Mouse (Mus musculus) neural tube, embryonic 13.5 days (tissue): ENCODE measurements at regions not wholly inside any gene's neighbourhood (a gene's known extent, or its start where the extent isn't known, plus 50 kb on each side); places are given as distances from the start of the nearest gene placed in this dataset.

Source experiments
- ATAC-seq: fragments of 200-750 bp; cut with Nextera tagmentation; 2 replicates; pipeline ENCODE4 v1.8.0; 2017; ENCODE audit warnings: low read depth, mild to moderate bottlenecking, moderate TSS enrichment, moderate library complexity
- H3K27ac ChIP-seq: fragments of 300-500 bp; sonication (generic); replicated peaks from 2 replicates; pipeline ENCODE4 v1.5.1; 2015; ENCODE audit warnings: moderate library complexity, mild to moderate bottlenecking, inconsistent platforms
- H3K27me3 ChIP-seq: fragments of 300-500 bp; sonication (generic); 2 replicates; pipeline ENCODE4 v1.6.1; 2015; ENCODE audit warnings: mild to moderate bottlenecking, inconsistent platforms
- H3K36me3 ChIP-seq: fragments of 300-500 bp; sonication (generic); 2 replicates; pipeline ENCODE4 v1.6.1; 2015; ENCODE audit warnings: mild to moderate bottlenecking, inconsistent platforms
- H3K4me1 ChIP-seq: fragments of 300-500 bp; sonication (generic); replicated peaks from 2 replicates; pipeline ENCODE4 v1.6.1; 2015; ENCODE audit warnings: inconsistent platforms
- H3K4me2 ChIP-seq: fragments of 300-500 bp; sonication (generic); 2 replicates; pipeline ENCODE4 v1.6.1; 2015; ENCODE audit warnings: inconsistent platforms, mild to moderate bottlenecking, moderate library complexity
- H3K4me3 ChIP-seq: fragments of 300-500 bp; sonication (generic); 2 replicates; pipeline ENCODE4 v1.5.1; 2015; ENCODE audit warnings: mild to moderate bottlenecking, inconsistent platforms
- H3K9ac ChIP-seq: fragments of 300-500 bp; sonication (generic); 2 replicates; pipeline ENCODE4 v1.6.1; 2015; ENCODE audit warnings: moderate library complexity, mild to moderate bottlenecking, inconsistent platforms
- H3K9me3 ChIP-seq: fragments of 300-500 bp; sonication (generic); 2 replicates; pipeline ENCODE4 v1.6.1; 2016; ENCODE audit warnings: inconsistent platforms
- WGBS: fragments of 180-500 bp; shearing (Covaris S2); methylation state at CpG from one replicate; pipeline ENCODE4 v1.1.7; 2015; 5-methylcytosine and 5-hydroxymethylcytosine counted together

DNA sequence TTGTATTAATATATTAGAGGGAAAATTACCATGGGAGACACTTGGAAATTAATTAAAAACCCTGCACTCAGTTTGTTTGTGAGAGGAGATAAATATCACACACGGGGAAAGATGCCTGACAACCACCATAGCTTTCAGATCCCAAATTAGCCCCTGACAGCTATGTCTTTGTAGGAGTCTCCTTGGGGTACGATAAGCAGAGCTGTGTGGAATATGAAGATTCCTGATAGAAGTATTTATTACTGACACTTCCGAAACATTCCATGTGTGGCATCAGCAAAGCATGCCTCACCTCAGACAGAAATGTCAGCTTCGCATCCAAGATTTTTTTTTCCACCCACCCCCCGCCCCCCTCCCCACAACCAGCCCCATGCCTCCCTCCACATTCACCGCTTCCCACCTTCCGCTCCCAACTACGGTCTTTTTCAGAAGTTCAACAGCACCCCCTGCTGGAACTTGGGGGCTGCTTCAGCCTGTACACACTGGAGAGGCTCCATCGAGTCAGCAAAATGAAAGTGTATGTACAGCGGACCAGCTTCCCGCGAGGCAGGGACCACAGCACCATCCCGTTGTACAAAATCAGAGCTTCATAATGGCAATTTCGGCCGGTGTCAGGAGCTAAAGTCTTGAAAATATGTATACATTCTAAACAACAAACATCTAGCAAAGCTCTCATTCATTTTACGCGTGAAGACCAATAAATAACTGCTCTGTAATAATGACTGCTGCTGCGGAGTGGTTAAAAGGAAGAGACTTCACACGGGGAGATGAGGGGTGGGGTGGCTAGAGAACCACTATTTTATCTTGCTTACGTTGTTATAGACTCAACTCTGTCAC is 66.7 kb downstream of the Rwdd3 start:
- WGBS, result 21% methylated on average over 20 of the region's 20 CpGs
- Histone ChIP-seq H3K27me3 (no peaks in the 10 kb centered on the region), H3K27ac (no peak overlapping the region), H3K4me2 (peak overlapping the region; percentile 49), H3K36me3 (no peaks in the 10 kb centered on the region), H3K4me3 (peak overlapping the region; percentile 24), H3K4me1 (peaks cover 10% of the 10 kb centered on the region), H3K9me3 (no peaks in the 10 kb centered on the region), H3K9ac (peak overlapping the region; percentile 38; the same call in 1 of the 2 replicates)
- ATAC-seq, result peak; percentile 97

DNA sequence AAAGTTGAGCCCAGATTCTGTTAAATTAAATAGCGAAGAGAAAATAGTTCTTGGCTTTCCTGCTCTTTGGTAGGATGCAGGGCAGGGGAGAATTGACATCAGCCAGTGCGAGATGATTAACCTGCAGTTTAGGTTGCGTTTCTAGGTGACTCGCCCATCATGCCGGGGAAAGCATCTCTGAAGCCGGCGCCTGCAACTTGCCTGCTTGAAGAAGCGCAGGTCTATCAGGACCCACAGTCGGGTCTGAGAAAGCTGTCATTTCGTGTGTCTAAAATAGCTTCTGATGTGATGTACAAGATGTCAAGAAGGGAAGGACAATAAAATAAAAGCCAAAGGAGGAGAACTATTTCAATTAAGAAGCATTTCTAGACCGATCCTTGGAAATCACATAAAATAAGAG is 68.6 kb downstream of the Rwdd3 start:
- Histone ChIP-seq H3K9me3 (no peaks in the 10 kb centered on the region), H3K36me3 (no peaks in the 10 kb centered on the region), H3K27ac (no peak overlapping the region), H3K4me3 (no peak overlapping the region), H3K4me1 (peaks cover 10% of the 10 kb centered on the region), H3K9ac (no peak overlapping the region), H3K27me3 (no peaks in the 10 kb centered on the region), H3K4me2 (no peak overlapping the region)
- no peak for ATAC-seq
- 76% methylated on average over 11 of the region's 11 CpGs for whole genome bisulfite sequencing

DNA sequence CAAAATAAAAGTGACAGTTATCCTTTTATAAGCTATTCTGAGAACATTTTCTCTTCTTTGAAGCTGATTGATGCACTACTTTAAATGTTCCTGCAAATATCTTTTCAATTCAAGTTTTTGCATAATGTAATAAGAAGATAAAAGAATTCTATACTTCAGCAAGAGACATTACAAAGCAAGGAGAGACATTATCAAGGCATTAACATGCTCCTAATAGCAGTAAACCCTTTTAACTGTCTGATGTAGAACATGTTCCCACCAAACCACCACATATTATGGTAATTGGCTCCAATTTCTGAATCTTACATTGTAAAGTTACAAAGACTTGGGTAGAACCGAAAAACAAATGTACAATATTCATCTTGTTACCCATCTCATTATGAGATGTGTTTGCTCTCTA is 69.4 kb downstream of the Rwdd3 start:
- Histone ChIP-seq H3K9me3 (no peaks in the 10 kb centered on the region), H3K9ac (no peak overlapping the region), H3K4me3 (no peak overlapping the region), H3K36me3 (no peaks in the 10 kb centered on the region), H3K4me2 (no peak overlapping the region), H3K27ac (no peak overlapping the region), H3K27me3 (no peaks in the 10 kb centered on the region), H3K4me1 (peaks cover 10% of the 10 kb centered on the region)
- WGBS, result 93% methylated on average over 1 of the region's 1 CpGs
- ATAC-seq, result no peak

DNA sequence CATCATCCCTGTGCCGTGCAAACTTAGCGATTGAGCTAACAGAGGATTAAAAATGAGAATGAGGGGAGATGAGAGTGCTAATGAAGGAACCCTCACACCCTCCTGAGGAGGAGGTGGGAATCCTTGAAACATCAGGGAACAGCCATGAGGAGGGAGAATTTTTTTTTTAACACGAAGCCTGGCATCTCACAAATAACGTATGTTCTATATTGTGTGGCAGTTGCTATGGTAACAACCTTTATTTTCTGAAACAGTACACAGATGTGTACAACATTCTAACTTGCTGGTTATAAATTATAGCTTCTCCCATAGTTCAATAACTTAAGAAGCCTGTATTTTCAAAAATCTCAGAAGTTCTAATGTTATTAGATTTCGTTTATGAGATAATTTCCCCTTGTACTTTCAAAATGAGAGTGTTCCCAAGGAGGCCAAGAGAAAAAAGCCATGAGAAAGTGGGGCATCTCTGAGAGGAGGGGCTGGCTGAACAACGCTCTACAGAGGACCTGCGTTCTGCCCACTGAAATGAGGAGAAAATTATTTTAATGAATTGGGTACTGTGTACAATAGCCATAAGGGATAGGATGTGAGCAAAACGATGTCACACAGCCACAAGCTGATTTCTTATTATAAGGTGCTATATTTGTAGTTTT is 71.2 kb downstream of the Rwdd3 start:
- H3K4me2 ChIP-seq, result no peak overlapping the region
- H3K4me3 ChIP-seq, result no peak overlapping the region
- no peaks in the 10 kb centered on the region for H3K36me3 ChIP-seq
- H3K27ac ChIP-seq, result no peak overlapping the region
- H3K9me3 ChIP-seq, result no peaks in the 10 kb centered on the region
- 71% methylated on average over 8 of the region's 8 CpGs for WGBS
- no peaks in the 10 kb centered on the region for H3K27me3 ChIP-seq
- ATAC-seq, result no peak
- no peak overlapping the region for H3K9ac ChIP-seq
- peaks cover 9% of the 10 kb centered on the region for H3K4me1 ChIP-seq

DNA sequence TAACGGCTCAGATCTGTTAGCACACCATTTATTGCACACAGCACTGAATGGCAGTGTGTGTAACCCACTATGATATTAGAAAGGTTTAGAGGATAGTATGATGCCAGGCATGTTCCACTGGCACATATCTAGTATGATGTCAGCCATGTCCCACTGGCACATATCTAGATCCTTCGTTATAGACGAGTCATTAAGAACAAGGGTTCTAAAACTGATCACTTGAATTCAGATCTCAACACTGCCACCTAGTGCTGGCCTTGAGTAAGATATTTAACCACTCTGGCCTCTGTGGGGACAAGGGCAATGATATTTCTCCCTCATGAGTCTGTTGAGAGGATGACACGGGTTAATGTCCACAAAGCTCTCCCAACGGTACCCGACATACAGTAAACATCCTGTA is 78.0 kb downstream of the Rwdd3 start:
- ATAC-seq, result 0 out of 2 replicates have a peak, but pooled peaks have one; percentile 32
- Histone ChIP-seq H3K4me3 (no peak overlapping the region), H3K27ac (no peak overlapping the region), H3K27me3 (no peaks in the 10 kb centered on the region), H3K36me3 (no peaks in the 10 kb centered on the region), H3K9ac (no peak overlapping the region), H3K4me2 (no peak overlapping the region), H3K9me3 (no peaks in the 10 kb centered on the region), H3K4me1 (no peaks in the 10 kb centered on the region)
- WGBS, result 47% methylated on average over 6 of the region's 6 CpGs

DNA sequence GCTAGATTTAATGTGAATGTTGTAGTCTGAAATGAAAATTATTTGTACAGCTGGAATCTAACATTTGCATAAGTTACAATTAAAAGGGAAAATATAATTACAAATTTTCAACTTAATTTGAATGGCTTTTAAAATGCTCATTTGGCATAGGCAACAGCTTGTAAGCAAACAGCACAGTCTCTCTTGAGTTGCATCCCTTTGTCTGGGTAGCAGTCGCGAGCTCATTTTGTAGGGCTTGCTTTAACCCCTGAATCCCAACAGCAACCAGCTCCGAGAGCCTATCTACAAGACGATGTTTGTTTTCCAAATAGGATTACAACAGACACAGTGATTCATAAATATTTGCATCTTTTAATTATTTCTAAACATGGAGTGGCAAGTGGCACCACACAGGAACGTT is 82.8 kb downstream of the Rwdd3 start:
- Histone ChIP-seq H3K4me2 (no peak overlapping the region), H3K36me3 (no peaks in the 10 kb centered on the region), H3K4me1 (no peaks in the 10 kb centered on the region), H3K9ac (no peak overlapping the region), H3K27ac (no peak overlapping the region), H3K9me3 (no peaks in the 10 kb centered on the region), H3K4me3 (no peak overlapping the region), H3K27me3 (no peaks in the 10 kb centered on the region)
- no peak for ATAC-seq
- 81% methylated on average over 5 of the region's 5 CpGs for WGBS

DNA sequence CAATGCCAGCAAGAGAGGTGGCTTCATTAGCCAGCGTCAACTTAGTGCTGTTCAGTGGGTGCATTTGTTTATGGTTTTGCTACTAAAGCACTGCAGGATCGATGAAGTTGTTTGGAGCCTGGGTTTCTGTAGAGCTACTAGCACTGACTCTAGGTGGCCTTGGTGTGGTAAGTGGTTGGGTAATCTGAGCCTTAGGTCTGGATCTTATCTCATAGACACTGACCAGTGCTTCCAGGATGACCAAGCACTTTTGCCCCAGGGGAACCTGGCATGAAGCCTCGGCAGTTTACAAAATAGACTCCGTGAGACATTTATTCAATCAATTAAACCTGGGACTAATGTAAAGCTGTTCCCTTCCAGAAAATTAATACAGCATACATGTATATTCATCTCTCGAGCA is 102.8 kb downstream of the Rwdd3 start:
- ATAC-seq, result no peak
- Histone ChIP-seq H3K36me3 (no peaks in the 10 kb centered on the region), H3K9me3 (no peaks in the 10 kb centered on the region), H3K4me2 (no peak overlapping the region), H3K27me3 (no peaks in the 10 kb centered on the region), H3K4me3 (no peak overlapping the region), H3K9ac (no peak overlapping the region), H3K4me1 (no peaks in the 10 kb centered on the region), H3K27ac (no peak overlapping the region)
- WGBS, result 81% methylated on average over 5 of the region's 5 CpGs

DNA sequence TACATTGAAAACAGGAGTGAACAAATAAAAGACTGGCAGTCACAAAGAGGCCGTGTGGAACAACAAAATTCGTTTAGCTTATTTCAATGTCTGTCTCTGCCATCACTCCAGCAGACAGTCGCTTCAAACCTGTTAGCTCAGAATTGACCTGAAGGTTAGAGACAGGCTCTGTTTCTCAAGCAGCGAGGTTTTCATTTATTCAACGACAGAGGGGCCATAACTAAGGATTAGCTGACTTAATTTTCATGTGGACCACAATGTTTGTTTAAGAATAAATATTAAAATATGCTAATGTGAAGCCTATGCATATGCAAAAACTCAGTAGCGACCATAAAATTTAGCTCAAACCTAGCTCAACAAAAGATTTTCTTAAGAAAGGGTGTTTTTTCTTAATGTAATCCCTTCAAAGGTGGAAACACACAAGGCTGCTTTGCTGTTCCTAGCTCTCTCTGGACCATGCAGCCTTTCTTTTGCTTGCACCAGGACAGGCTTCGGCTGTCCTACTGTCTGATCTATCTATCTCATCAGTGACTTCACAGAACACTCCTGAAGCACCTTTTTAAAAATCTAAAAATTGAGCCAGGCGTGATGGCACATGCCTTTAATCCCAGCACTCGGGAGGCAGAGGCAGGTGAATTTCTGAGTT is 135.5 kb downstream of the Rwdd3 start:
- no peak for ATAC-seq

DNA sequence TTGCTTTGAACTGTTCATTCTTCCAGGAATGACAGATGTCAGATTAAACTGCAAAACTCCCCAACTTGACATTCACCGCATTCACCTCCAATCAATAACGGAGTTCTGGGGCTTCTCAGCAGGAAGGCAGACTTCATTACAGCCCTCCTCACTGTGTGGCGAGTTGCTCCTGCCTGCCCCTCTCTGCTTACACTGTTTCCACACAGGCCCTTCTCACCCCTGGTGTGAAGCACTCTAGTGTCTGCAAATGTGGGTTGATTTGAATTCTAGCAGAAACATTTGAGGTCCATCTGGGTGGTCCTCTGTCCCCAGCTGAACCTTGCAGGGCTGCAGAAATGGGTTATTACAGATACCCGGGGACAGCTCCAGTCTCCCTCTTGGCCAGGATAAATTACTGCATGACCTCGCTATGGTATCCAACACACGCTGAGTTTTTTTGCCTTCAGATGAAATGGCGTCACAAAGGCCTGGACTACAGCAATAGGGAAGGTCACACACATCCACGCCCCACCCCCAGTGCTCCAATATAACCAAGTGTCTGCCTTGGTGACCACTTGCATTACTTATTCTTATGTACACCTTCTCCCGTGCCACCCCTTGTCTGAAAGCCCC is 145.8 kb downstream of the Rwdd3 start:
- Histone ChIP-seq H3K4me3 (no peak overlapping the region), H3K27ac (no peak overlapping the region), H3K9ac (no peak overlapping the region), H3K4me2 (no peak overlapping the region), H3K36me3 (no peaks in the 10 kb centered on the region), H3K27me3 (no peaks in the 10 kb centered on the region), H3K4me1 (no peaks in the 10 kb centered on the region), H3K9me3 (no peaks in the 10 kb centered on the region)
- WGBS, result 45% methylated on average over 9 of the region's 9 CpGs
- no peak for ATAC-seq

More for the DNA sequence above, 135.5 kb downstream of the Rwdd3 start:
- H3K27me3 ChIP-seq, result no peaks in the 10 kb centered on the region
- no peaks in the 10 kb centered on the region for H3K4me1 ChIP-seq
- no peak overlapping the region for H3K4me2 ChIP-seq
- H3K4me3 ChIP-seq, result no peak overlapping the region
- no peak overlapping the region for H3K27ac ChIP-seq
- 69% methylated on average over 9 of the region's 9 CpGs for WGBS
- no peak overlapping the region for H3K9ac ChIP-seq
- no peaks in the 10 kb centered on the region for H3K9me3 ChIP-seq
- H3K36me3 ChIP-seq, result no peaks in the 10 kb centered on the region

DNA sequence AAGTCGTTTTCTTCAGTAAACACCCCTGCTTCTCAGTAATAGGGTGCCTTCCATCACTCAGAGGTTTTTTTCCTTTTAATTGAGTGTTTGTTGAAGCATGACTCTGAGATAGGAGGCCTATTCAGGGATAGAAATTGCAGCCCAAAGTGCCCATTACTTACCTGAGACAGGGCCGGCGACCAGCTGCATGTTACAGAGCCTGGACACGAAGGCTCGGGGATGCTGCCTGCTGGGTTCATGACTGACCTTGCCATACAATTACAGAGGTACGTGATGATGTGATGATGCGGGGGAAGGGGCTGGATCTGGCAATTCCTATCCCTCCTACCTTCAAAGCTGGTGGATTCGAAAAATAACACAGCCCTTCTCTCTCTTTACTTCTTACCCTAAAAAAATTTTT is 146.7 kb downstream of the Rwdd3 start:
- whole genome bisulfite sequencing, result 46% methylated on average over 8 of the region's 8 CpGs
- no peak overlapping the region for H3K4me3 ChIP-seq
- H3K9ac ChIP-seq, result no peak overlapping the region
- H3K27me3 ChIP-seq, result no peaks in the 10 kb centered on the region
- H3K27ac ChIP-seq, result no peak overlapping the region
- no peaks in the 10 kb centered on the region for H3K9me3 ChIP-seq
- H3K36me3 ChIP-seq, result no peaks in the 10 kb centered on the region
- ATAC-seq, result peak; percentile 69; the same call in 1 of the 2 replicates
- H3K4me2 ChIP-seq, result no peak overlapping the region
- no peaks in the 10 kb centered on the region for H3K4me1 ChIP-seq

DNA sequence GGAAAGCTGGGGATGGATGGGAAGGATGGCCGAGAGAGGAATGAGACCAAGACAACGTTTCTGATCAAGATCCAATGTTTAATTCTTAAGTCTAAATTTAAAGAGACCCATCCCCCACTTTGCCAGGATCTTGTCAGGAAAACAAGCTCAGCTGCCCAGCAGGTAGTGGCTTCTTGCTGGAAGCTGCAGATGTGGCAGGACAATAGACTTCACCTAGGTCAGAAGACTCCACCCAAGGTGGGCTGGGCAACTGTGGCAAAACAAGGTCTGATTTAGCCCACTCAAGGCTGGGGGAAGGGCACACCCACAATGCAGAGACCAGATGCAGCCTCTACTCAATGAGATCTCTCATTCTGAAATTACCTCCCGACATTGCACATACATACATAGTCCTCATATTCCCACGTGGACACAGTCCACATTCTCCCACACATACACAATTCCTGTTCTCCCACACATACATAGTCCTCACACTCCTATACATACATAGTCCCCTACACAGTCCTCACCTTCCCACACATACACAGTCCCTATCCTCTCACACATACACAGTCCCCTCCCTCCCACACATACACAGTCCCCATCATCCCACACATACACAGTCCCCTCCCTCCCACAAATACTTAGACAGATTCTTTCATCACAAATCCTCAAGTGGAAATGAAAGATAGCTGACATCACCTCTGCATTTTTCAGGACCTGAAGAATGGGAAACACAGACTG is 150.2 kb downstream of the Rwdd3 start:
- ATAC-seq, result peak; percentile 79

More for the DNA sequence above, 150.2 kb downstream of the Rwdd3 start:
- Histone ChIP-seq H3K27me3 (no peaks in the 10 kb centered on the region), H3K36me3 (no peaks in the 10 kb centered on the region), H3K4me1 (no peaks in the 10 kb centered on the region), H3K4me3 (no peak overlapping the region), H3K9me3 (no peaks in the 10 kb centered on the region), H3K9ac (no peak overlapping the region), H3K4me2 (no peak overlapping the region), H3K27ac (no peak overlapping the region)
- 84% methylated on average over 4 of the region's 4 CpGs for WGBS
